Mouse (Mus musculus) CH12.LX (cell line): ENCODE data around the gene Dmbx1.

ENCODE experiments used
- CTCF ChIP-seq, 2 experiments: IDR thresholded peaks in 1 of 2; conservative IDR thresholded peaks in 1 of 2; 2 replicates each; pipeline ENCODE4 v1.5.1; 2011 to 2012; ENCODE audit warnings: low read depth in 2 of 2, low read length in 2 of 2, improper control_type of control experiment in 1 of 2, inconsistent platforms in 1 of 2, mild to moderate bottlenecking in 1 of 2, moderate library complexity in 1 of 2
- E2F4 ChIP-seq: IDR thresholded peaks from 2 replicates; pipeline ENCODE4 v1.6.1; 2011; ENCODE audit warnings: low read depth, low read length, improper control_type of control experiment; ENCODE audit not compliant: insufficient replicate concordance
- ELF1 ChIP-seq: IDR thresholded peaks from 2 replicates; pipeline ENCODE4 v1.6.1; 2014; ENCODE audit warnings: low read depth, mild to moderate bottlenecking, inconsistent platforms, low read length, improper control_type of control experiment
- JUND ChIP-seq: conservative IDR thresholded peaks from 2 replicates; pipeline ENCODE4 v1.6.1; 2011; ENCODE audit warnings: low read depth, low read length, improper control_type of control experiment
- KAT2A ChIP-seq: IDR thresholded peaks from 2 replicates; pipeline ENCODE4 v1.6.1; 2012; ENCODE audit warnings: low read length, improper control_type of control experiment, inconsistent platforms; ENCODE audit not compliant: insufficient replicate concordance
- MAFK ChIP-seq: IDR thresholded peaks from 2 replicates; pipeline ENCODE4 v1.6.1; 2011; ENCODE audit warnings: low read length, improper control_type of control experiment; ENCODE audit not compliant: insufficient replicate concordance
- MAX ChIP-seq: IDR thresholded peaks from 2 replicates; pipeline ENCODE4 v1.6.1; 2011; ENCODE audit warnings: low read length, improper control_type of control experiment
- MAZ ChIP-seq: IDR thresholded peaks from 2 replicates; pipeline ENCODE4 v1.6.1; 2012; ENCODE audit warnings: low read depth, mild to moderate bottlenecking, inconsistent platforms, low read length, improper control_type of control experiment, moderate library complexity
- MEF2A ChIP-seq: IDR thresholded peaks from 2 replicates; pipeline ENCODE4 v1.6.1; 2014; ENCODE audit warnings: low read depth, mild to moderate bottlenecking, inconsistent platforms, low read length, improper control_type of control experiment, borderline replicate concordance
- POLR2A ChIP-seq: IDR thresholded peaks from 2 replicates; pipeline ENCODE4 v1.6.1; 2011; ENCODE audit warnings: low read depth, mild to moderate bottlenecking, improper control_type of control experiment, low read length
- ZC3H11A ChIP-seq: IDR thresholded peaks from 2 replicates; pipeline ENCODE4 v1.6.1; 2012; ENCODE audit warnings: low read depth, mild to moderate bottlenecking, inconsistent platforms, low read length, improper control_type of control experiment

DNA sequence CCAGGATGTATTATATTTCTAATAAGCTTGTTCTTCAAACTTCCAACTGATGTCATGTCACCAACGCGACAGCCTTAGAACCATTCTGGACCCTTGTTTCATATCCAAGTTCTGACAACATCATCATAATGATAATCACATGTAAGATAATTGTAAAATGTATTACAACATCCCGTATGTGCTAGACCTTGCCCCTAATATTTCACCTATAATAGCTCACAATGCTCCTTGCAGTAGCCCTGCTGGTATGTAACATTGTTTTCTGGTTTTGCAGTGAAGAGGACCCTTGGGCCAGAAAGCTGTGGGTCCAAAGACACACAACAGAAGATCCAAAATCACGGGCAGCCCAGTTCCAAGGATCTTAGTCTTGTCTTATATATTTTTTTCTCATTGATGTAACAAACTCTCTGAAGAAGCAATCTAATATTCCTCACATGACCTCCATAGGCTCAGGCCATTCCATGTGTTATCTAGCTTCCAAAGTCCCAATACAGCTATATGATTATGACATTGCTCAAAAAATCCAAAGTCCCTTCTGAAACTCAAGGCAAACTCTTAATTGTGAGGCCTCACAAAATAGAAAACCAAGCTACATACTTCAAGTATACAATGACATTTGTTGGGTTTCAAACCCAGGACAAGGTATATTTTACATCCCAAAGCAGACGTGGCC is 48.3 kb upstream of the Dmbx1 start:
- TF ChIP-seq POLR2A (no peak), MAZ (no peak), CTCF (conservative IDR thresholded peaks at IDR 0.05 in 1 of 2, IDR thresholded peaks at IDR 0.05 in 1 of 2; ENCODE audit: low read depth in 2 of 2, low read length in 2 of 2) (no peak), E2F4 (no peak), MAFK (no peak), ELF1 (no peak), ZC3H11A (no peak), MAX (no peak), KAT2A (no peak), MEF2A (no peak), JUND (no peak)
